Mouse (Mus musculus): ENCODE results near the gene Vps26a.

DNA sequence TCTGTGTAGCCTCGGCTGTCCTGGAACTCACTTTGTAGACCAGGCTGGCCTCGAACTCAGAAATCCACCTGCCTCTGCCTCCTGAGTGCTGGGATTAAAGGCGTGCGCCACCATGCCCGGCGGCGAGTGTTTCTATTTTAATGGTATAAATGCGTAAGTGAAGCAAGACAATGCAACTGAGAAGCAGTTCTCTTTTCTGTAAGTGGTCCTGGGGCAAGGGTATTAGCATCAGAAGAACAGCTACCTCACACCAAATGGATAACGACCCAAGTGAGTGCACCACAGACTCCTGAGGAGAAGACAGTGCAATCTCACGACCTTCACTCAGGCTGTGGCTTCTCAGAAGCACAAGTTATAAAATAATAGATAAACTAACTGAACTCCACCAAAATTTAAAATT is 11.7 kb downstream of the Vps26a start:
- no peak for TF ChIP-seq GATA1 (IDR thresholded peaks at IDR 0.05; ENCODE audit: low read length)
- no peak for TF ChIP-seq TAL1 (IDR thresholded peaks at IDR 0.05; ENCODE audit: low read length)
